Mouse (Mus musculus) kidney, postnatal 0 days (tissue): ENCODE measurements at regions not wholly inside any gene's neighbourhood (a gene's known extent, or its start where the extent isn't known, plus 50 kb on each side); places are given as distances from the start of the nearest gene placed in this dataset.
A peak's percentile ranks its signal among the peaks of the same experiment; 100 is the strongest.
"Not testable (repeated sequence)": the region's sequence is repeated elsewhere in the genome, so short reads cannot be mapped to it uniquely, and the experiment has no call there.

Experiments
- ATAC-seq: fragments of 200-750 bp; cut with Nextera tagmentation; replicated peaks from 2 replicates; pipeline ENCODE4 v1.8.0; 2017; ENCODE audit warnings: low read depth, moderate number of reproducible peaks, moderate TSS enrichment, moderate library complexity; ENCODE audit not compliant: low FRiP score
- DNase-seq: peaks from one replicate; pipeline ENCODE4 v3.0.0-alpha.2; 2016; ENCODE audit warnings: low spot score
- H3K27ac ChIP-seq: fragments of 300-500 bp; sonication (generic); 2 replicates; pipeline ENCODE4 v1.5.1; 2014; ENCODE audit warnings: mild to moderate bottlenecking
- H3K27me3 ChIP-seq: fragments of 300-500 bp; sonication (generic); 2 replicates; pipeline ENCODE4 v1.6.1; 2014; ENCODE audit warnings: low read length, mixed read lengths; ENCODE audit not compliant: insufficient read depth
- H3K36me3 ChIP-seq: fragments of 300-500 bp; sonication (generic); 2 replicates; pipeline ENCODE4 v1.6.1; 2014; ENCODE audit warnings: low read length, mixed read lengths; ENCODE audit not compliant: insufficient read depth
- H3K4me1 ChIP-seq: fragments of 300-500 bp; sonication (generic); replicated peaks from 2 replicates; pipeline ENCODE4 v1.6.1; 2014; ENCODE audit warnings: antibody characterized with exemption, low read length, mixed read lengths; ENCODE audit not compliant: insufficient read depth
- H3K4me2 ChIP-seq: fragments of 300-500 bp; sonication (generic); 2 replicates; pipeline ENCODE4 v1.6.1; 2014; ENCODE audit warnings: mild to moderate bottlenecking, low read length, moderate library complexity, mixed read lengths
- H3K4me3 ChIP-seq: fragments of 300-500 bp; sonication (generic); replicated peaks from 2 replicates; pipeline ENCODE4 v1.5.1; 2014; ENCODE audit warnings: low read depth, low read length
- H3K9ac ChIP-seq: fragments of 300-500 bp; sonication (generic); 2 replicates; pipeline ENCODE4 v1.6.1; 2014; ENCODE audit warnings: low read depth, low read length
- H3K9me3 ChIP-seq: fragments of 300-500 bp; sonication (generic); replicated peaks from 2 replicates; pipeline ENCODE4 v1.6.1; 2016; ENCODE audit warnings: low read length, inconsistent platforms, mixed read lengths
- CTCF ChIP-seq: IDR thresholded peaks from 2 replicates; pipeline ENCODE4 v1.5.1; 2016; ENCODE audit warnings: antibody characterized with exemption, low read depth, mild to moderate bottlenecking, moderate library complexity
- WGBS: fragments of 180-500 bp; shearing (Covaris S2); extraction: QIAGEN DNeasy Blood & Tissue Kit; methylation state at CpG from one replicate; pipeline ENCODE4 v1.1.7; 2014; 5-methylcytosine and 5-hydroxymethylcytosine counted together

DNA sequence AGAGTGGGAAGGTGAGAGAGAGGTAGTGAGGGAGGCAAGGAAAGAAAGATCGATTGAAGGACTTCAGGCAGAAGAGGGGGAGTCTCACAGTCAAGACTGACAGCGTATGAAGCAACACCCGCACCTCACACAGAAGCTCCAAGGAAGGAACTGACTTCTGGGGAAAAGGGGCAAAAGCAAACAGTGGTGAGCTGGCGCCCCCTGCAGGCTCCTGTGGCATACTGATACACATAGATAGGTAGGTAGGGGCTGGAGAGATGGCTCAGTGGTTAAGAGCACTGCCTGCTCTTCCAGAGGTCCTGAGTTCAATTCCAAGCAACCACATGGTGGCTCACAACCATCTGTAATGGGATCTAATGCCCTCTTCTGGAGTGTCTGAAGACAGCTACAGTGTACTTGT is 183.0 kb downstream of the Prdm2 start:
- not testable (repeated sequence) for H3K4me2 ChIP-seq, ATAC-seq, H3K4me3 ChIP-seq, H3K9ac ChIP-seq, H3K27me3 ChIP-seq, H3K4me1 ChIP-seq, H3K27ac ChIP-seq, H3K9me3 ChIP-seq, DNase-seq, H3K36me3 ChIP-seq
- 63% methylated on average over 4 of the region's 4 CpGs for WGBS
- TF ChIP-seq CTCF: peak; percentile 32; the same call in 1 of the 2 replicates

DNA sequence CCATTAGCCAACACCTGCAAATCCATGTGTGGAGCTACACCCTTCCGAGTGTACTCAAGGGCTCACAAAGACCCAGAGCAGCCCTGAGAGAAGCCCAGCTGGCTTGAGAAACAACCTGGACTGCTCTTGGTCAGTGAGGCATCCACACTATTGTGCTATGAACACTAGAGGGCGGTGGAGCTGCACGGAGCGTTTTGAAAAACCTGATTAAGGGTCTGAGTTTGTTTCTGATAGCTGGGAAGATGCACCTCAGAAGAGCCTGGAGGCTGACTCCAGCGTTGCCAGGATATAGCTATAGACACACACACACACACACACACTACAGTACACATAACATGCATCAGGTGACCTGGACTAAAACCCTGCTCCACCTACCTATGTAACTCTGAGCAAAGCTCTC is 185.5 kb downstream of the Prdm2 start:
- Histone ChIP-seq H3K9me3 (no peaks in the 10 kb centered on the region; the same call in 1 of the 2 replicates), H3K27ac (no peak overlapping the region), H3K36me3 (no peaks in the 10 kb centered on the region), H3K4me1 (no peaks in the 10 kb centered on the region), H3K4me2 (no peak overlapping the region), H3K9ac (no peak overlapping the region), H3K4me3 (no peak overlapping the region), H3K27me3 (no peaks in the 10 kb centered on the region)
- ATAC-seq (peak; percentile 59; the same call in 1 of the 2 replicates), DNase-seq (peak; percentile 89)
- TF ChIP-seq CTCF: peak; percentile 98
- 5% methylated on average over 5 of the region's 5 CpGs for WGBS

DNA sequence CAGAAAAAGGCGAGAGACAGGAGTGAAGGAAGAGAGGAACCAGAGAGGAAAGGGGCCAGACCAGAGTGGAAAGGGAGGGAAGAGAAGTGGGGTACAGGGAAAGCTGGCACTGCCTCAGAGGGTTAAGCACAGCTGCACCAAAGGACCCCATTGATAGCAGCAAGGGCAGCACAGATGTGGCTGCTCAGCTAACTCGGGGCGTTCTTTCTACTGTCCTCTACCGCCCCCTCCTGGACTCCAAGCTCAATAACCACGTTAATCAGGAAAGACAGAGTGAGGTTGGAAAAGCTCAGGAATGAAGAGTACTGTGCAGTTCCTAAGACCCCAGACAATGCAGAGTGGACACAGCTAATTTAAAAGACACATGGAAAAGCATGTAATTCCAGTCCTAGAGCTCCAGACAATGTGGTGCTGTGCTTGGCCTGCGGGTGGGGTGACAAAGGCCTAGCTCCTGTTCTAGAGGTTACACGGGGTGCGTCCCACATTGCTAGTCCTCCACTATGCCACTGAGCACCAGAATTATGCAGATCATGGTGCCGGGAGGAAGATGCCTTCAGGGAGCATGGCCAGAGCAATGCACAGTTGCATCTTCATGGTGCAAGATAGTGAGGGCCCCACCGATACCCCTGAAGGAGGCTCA is 191.4 kb downstream of the Prdm2 start:
- peak; percentile 91 for TF ChIP-seq CTCF
- Histone ChIP-seq H3K9me3 (no peaks in the 10 kb centered on the region; the same call in 1 of the 2 replicates), H3K27ac (no peak overlapping the region), H3K4me3 (no peak overlapping the region), H3K27me3 (0 out of 2 replicates have a peak, but pooled peaks cover 4% of the 10 kb centered on the region), H3K36me3 (no peaks in the 10 kb centered on the region), H3K9ac (no peak overlapping the region), H3K4me1 (no peaks in the 10 kb centered on the region), H3K4me2 (no peak overlapping the region)
- peak; percentile 36; the same call in 1 of the 2 replicates for ATAC-seq
- peak; percentile 86 for DNase-seq
- WGBS: 44% methylated on average over 10 of the region's 10 CpGs

DNA sequence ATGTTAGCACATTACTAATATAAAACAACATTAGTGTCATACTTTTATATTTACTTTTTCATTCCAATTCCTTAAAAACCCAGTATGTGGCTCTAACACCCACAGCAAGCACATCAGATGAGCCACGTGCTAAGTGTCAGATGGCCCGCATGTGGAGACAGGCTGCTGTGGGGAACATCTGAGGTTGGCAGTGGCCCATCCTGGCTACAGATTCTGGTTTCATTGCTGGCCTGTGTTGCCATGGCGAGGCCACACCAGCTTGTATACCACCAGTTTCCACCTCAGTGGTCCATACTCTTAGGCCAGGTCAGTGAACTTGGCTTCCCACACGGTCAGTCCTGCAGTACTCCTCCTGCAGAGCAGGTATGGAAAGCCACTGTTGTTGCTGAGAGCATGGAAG is 192.1 kb downstream of the Prdm2 start:
- WGBS: 66% methylated on average over 4 of the region's 4 CpGs
- Histone ChIP-seq H3K36me3 (no peaks in the 10 kb centered on the region), H3K9me3 (no peaks in the 10 kb centered on the region; the same call in 1 of the 2 replicates), H3K4me2 (no peak overlapping the region), H3K4me3 (no peak overlapping the region), H3K4me1 (no peaks in the 10 kb centered on the region), H3K9ac (no peak overlapping the region), H3K27me3 (0 out of 2 replicates have a peak, but pooled peaks cover 4% of the 10 kb centered on the region), H3K27ac (no peak overlapping the region)
- TF ChIP-seq CTCF: no peak
- DNase-seq: no peak
- no peak for ATAC-seq

DNA sequence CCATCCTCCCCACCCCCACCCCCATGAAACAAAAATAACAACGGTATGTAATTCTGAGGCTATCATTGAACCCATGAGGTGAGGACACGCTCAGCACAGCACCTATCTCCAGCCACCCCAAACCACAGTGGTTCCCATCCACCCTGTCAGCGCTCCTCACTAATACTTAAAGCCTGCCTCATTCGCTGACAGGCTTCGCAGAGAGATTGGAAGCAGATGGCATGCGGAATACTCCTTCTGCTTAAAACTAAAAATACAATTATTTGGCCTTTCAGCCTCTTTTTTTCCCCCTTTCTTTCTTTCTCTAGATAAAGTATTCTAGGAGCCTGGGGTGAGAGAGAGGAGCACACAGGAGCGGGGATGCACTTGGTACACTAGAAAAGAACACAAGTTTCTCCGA is 199.9 kb downstream of the Prdm2 start:
- H3K9me3 ChIP-seq: no peaks in the 10 kb centered on the region
- ATAC-seq (no peak), DNase-seq (no peak)
- no peak overlapping the region for H3K27ac ChIP-seq
- no peak overlapping the region for H3K4me2 ChIP-seq
- no peaks in the 10 kb centered on the region for H3K27me3 ChIP-seq
- no peaks in the 10 kb centered on the region for H3K36me3 ChIP-seq
- 74% methylated on average over 8 of the region's 8 CpGs for WGBS
- no peak for TF ChIP-seq CTCF
- no peaks in the 10 kb centered on the region for H3K4me1 ChIP-seq
- H3K9ac ChIP-seq: no peak overlapping the region
- H3K4me3 ChIP-seq: no peak overlapping the region

DNA sequence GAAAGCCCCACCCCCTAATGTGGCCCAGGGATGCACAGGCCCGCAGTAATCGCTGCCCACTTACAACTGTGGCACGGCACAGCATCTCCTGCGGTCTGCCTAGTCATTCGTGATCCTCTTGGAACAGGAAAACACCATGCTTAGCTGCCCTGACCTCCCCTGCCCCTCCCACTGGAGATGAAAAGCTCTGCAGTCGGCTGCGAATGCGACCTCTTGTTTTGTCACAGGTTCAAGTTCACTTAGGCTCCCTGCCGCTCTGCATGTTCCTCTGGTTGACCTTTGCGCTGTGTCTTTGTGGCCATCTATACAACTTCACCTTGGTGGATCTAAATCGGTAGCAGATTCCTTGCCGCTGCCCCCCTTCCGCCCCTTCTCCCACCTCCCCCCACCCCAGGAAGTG is 210.8 kb downstream of the Prdm2 start:
- ATAC-seq: no peak
- Histone ChIP-seq H3K27me3 (no peaks in the 10 kb centered on the region), H3K36me3 (no peaks in the 10 kb centered on the region), H3K9me3 (no peaks in the 10 kb centered on the region), H3K27ac (no peak overlapping the region), H3K9ac (no peak overlapping the region), H3K4me3 (no peak overlapping the region), H3K4me1 (no peaks in the 10 kb centered on the region), H3K4me2 (no peak overlapping the region)
- TF ChIP-seq CTCF: no peak
- 38% methylated on average over 13 of the region's 13 CpGs for WGBS
- DNase-seq: no peak

DNA sequence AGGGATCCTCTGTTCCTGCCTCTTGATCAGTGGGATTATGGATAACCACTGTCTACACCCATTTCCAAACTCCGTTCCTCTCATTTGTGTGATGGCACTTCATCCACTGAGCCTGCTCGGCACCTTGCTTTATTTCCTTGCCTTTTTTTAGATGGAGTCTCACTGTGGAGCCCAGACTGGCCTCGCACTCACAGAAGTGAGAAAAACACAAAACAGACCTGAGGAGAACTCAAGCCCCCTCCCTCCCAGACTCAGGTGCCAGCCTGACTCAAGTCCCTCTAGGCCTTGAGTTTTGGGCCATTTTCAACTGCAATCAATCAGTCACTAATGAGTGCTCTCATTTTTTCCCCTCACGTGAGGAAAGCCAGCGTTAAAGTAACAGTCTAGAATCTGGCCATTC is 211.3 kb downstream of the Prdm2 start:
- Histone ChIP-seq H3K36me3 (no peaks in the 10 kb centered on the region), H3K27ac (no peak overlapping the region), H3K9me3 (no peaks in the 10 kb centered on the region), H3K4me2 (no peak overlapping the region), H3K9ac (no peak overlapping the region), H3K27me3 (no peaks in the 10 kb centered on the region), H3K4me3 (no peak overlapping the region), H3K4me1 (no peaks in the 10 kb centered on the region)
- no peak for ATAC-seq
- WGBS: 65% methylated on average over 5 of the region's 5 CpGs
- no peak for DNase-seq
- no peak for TF ChIP-seq CTCF
